Mouse (Mus musculus) kidney, adult 9 months (tissue): ENCODE measurements around the gene Gtf3c5.
A peak's percentile ranks its signal among the peaks of the same experiment; 100 is the strongest.

Source experiments
- DNase-seq: peaks from one replicate; pipeline ENCODE4 v3.0.0; 2022

Gtf3c5 gene

DNA sequence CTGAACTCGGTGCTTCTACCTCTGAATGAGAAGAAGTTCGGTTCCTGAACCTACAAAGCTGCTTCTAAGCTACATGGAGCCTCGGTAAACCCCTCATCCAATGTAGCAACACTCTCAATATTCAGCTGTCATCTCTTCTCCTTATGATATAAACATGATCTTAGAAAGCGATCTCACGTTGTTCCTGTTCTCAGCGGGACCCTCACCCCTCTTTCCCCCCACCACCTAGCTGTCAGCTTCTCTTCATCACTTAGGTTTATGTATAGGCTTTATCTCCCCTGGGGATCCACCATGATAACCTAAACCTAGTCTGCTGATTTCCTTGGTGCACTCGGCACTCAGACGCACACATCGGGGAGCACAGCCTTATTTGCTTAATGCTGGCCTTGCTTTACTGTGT lies at the start of gene Gtf3c5:
Gtf3c5 (minus strand) TSS at position 101 of the 400 bp plus-strand sequence.
- peak; percentile 10 for DNase-seq

DNA sequence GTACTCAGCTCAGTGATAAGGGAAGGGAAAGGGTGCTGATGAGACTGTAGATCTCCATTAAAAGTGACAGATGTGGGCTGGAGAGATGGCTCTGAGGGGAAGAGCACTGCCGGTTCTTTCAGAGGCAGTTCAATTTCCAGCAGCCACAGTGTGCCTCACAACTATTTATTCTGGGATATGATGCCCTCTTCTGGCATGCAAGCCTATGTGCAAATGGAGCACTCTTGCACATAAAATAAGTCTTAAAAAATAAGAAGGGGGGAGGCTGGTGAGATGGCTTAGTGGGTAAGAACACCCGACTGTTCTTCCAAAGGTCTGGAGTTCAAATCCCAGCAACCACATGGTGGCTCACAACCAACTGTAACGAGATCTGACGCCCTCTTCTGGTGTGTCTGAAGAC lies 49.6 kb upstream of the Gtf3c5 start:
- no peak for DNase-seq

- DNase-seq: peak; percentile 58
Measured at GRCm38 (mm10) chr2:28632626-28633025, 49.1 kb upstream of the Gtf3c5 start.

DNA sequence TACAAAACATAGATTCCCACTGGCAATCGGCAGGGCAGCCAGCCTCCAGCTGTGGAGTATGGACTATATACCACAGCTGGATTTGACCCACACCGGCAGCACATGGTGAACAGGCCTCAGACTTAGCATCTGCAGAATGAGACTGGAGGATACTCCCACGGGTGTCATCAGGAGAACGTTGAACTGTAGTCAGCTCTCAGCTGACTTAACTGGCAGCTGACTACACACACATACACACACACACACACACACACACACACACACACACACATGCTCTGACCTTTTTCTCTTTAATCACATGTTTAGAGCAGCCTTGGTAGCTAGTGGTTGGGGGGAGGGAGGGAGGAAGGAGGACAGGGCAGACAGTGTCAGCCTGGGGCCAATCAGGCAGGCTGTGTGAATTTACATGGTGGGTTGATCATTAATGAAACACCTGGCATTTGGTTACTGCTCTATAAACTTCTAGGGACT lies 46.4 kb upstream of the Gtf3c5 start:
- DNase-seq: peak; percentile 84

DNA sequence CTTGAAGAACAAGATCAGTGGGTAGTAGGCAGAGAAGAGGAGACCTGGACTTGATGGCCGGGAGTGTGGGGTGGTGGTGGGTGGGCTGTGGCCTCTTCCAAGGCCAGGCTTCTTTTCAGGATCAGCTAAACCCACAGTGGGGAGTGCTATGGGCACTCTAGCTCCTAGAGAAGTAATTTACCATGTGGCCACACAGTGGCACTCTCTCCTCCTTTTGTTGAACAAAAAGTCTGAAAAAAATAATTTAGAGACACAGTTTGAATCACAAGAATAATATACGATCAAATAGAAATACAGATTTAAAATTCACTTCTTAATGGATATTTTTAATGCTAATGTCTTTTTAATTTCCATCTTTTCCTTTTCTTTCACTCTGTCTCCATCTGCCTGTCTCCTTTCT lies 44.5 kb upstream of the Gtf3c5 start:
- no peak for DNase-seq

GRCm38 (mm10) chr2:28626038-28626437 lies 42.5 kb upstream of the Gtf3c5 start:
- DNase-seq: no peak

- no peak for DNase-seq
Measured at GRCm38 (mm10) chr2:28624870-28625269, 41.3 kb upstream of the Gtf3c5 start.

DNA sequence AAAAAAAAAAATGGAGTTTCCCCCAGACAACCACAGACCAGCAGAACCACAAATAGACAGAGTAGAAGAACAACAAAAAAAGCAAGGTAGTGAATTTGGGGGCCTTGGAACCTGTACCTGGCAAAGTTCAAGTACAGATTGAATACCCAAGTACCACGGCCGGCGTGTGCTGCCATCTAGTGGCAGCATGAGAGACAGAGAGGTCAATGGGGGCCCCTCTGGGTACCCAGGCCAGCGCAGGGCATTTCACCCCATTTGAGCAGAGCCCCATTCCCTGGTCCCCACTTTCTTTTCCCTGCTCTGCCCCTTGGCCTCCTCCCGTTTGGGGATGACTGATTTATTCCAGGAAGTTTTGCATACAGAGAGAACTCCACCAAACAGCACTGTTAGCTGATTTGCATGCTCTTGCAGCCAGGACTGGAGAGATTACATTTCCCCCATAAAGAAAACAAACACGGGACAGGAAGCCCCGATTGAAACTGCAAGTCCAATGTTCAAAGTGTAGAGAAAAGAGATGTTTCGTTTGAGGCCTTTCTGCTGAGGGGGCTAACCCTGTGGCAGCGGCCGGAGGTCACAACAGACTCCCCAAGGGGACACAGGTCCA lies 39.1 kb upstream of the Gtf3c5 start:
- no peak for DNase-seq

DNA sequence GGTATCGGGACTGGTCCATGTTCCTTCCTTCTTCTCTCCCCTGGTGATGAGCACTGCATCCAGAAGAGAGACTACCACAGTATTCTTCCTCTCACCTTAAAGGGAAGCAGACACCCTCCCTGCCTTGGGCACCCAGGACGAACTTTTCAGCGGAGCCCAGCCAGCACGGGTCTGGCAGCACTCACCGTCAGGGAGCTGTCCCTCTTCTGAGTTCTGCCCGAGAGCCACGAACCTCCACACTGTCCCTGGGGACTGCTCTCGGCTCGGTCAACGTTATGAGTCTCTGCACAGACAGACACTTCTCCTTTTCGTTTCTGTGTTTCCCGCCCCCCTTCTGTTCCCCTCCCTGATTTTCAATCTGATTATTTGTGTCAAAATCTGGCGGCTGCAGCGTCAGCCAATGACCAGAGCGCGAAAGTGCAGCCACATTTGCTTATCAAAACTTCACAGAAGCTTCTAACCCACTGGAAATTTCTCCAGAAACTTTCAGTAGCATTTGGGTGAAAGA lies 38.2 kb upstream of the Gtf3c5 start, which contains the start of gene Gfi1b:
Gfi1b (minus strand) TSS at position 319 of the 508 bp plus-strand sequence.
- DNase-seq: no peak

DNA sequence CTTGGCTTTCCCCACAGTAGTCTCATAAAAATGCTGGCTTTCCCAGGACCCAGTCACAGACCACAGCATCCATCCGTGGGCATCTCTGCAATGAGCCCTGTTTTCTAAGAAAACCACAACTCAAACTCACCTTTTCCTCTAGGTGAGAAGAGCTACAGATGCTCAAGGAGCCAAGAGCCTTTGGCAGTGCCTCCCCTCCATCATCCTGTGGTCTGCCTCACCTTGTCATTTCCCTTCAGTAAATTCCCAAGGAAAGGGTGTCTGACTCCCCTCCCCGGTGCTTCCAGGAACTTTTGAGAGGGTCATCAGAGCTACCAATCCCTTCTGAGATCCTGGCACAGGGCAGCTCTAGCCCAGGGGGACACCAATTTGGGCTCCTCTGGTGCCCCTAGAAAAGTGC lies 37.6 kb upstream of the Gtf3c5 start:
- DNase-seq: no peak

- DNase-seq: no peak
Measured at GRCm38 (mm10) chr2:28620522-28620921, 37.0 kb upstream of the Gtf3c5 start.

DNA sequence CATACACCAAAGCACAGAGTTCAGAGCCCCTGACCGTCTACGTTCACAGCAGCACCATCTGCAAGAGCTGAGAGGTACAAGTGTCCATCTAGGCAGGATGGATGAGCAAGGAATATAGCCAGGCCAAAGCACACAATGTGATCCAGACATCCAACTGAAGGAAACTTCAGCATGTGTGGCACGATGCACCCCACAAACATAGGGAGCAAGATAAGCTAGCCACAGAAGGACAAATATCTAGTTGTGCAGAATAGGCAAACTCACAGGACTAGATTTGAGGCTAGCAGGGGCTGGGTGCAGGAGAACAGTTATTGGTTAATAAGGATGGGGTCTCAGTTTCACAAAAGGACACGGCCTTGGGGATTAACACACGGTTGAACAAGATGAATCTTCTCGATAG lies 35.8 kb upstream of the Gtf3c5 start:
- no peak for DNase-seq

- no peak for DNase-seq
Measured at GRCm38 (mm10) chr2:28618777-28619336, 35.3 kb upstream of the Gtf3c5 start.

- DNase-seq: no peak
Measured at GRCm38 (mm10) chr2:28617498-28618486, 34.2 kb upstream of the Gtf3c5 start.

- DNase-seq: no peak
Measured at GRCm38 (mm10) chr2:28616874-28617273, 33.3 kb upstream of the Gtf3c5 start.

DNA sequence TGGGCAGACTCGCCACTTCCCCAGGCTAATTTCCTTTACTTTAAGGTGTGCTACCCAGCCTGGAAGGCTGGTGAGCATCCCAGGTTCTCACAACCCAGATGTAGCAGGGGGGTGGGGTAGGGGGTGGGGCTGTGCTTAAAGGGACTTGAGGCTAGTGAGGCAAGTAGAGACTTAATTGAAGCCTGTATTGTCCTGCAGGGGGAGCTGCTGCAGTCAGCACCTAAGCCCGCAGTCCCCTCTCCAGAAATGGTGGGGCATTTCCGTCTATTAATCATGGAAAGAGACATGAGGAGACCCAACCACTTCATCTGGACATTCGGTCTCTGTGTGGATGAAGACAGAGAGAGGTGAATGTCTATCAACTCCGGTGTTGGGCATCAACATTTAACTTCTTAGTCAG lies 32.8 kb upstream of the Gtf3c5 start:
- DNase-seq: no peak

GRCm38 (mm10) chr2:28613599-28613998 lies 30.0 kb upstream of the Gtf3c5 start:
- DNase-seq: no peak

DNA sequence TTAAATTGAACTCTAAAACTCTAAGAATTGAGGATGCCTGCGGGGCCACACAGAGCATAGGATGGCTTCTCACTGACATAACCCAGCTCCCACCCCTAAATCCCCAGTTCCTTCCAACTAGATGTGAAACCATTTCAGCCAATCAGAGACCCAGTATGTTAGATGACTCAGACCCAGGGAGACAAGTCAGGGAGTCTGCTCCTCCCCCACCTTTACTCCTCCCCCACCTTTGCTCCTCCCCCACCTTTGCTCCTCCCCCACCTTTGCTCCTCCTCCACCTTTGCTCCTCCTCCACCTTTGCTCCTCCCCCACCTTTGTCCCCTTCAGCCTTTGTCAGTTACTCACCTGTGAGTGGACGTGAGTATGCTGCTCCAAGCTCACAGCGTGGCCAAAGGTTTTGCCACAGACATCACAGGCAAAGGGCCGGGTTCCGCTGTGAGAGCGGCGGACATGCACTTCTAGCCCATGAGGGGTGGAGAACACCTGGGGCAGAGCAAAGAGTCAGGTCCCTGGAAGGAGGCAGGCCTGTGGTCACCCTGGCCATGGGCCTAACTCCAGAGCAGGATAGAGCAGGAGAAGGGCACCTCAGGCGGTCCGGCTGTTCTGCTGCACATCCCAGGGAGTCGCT lies 29.0 kb upstream of the Gtf3c5 start:
- DNase-seq: no peak

GRCm38 (mm10) chr2:28611407-28611787 lies 27.8 kb upstream of the Gtf3c5 start:
- DNase-seq: no peak

DNA sequence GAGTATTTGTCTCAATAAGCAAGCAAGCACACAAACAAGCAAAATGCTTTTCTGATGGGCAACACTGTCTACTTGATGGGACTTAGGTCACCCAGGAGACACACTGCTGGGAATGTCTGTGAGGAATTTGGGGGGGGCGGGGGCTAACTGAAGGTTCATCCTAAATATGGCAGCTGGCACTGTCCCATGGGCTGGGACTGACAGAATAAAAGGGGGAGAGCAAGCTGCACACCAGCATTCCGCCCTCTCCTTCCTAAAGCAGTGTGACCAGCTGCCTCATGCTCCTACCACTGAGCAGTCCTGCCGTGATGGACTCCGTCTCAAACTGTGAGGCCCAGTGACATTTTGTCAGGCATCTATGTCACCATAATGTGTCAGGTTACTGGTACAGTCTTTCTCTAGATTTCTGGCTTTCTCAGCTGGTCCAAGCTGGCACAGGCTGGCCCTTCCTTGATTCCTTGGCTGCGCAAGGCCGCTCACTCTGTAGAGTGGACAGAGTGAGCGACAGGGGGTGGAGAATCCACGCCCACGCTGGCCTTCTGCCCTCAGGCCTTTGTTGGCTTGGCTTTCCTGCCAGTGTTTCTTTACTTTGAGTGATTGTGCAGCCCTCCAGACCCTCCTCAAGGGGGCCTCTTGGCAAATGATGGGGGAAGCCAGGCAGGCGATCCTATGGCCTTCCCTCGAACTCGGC lies 27.3 kb upstream of the Gtf3c5 start:
- DNase-seq: no peak

GRCm38 (mm10) chr2:28609851-28610250 lies 26.3 kb upstream of the Gtf3c5 start:
- no peak for DNase-seq
